Mouse (Mus musculus) spleen, adult 2 months (tissue): Measurements from ENCODE around the gene Cltc. TPM values are rescaled to one million over a fixed set of nuclear protein-coding genes. Genes with fewer than 3 reads are reported as not detected.

ENCODE experiments used
- DNase-seq, 2 experiments: peaks; one replicate each; pipeline versions ENCODE4 v3.0.0 to v3.0.0-alpha.2; 2012 to 2021; ENCODE audit warnings: low spot score in 2 of 2, low read depth in 1 of 2
- H3K27ac ChIP-seq: fragments of 200-500 bp; 2 replicates; pipeline ENCODE4 v1.5.1; 2012; ENCODE audit warnings: low read length, inconsistent platforms; ENCODE audit not compliant: insufficient read depth
- H3K27me3 ChIP-seq: fragments of 200-500 bp; 2 replicates; pipeline ENCODE4 v1.6.1; 2012; ENCODE audit warnings: mild to moderate bottlenecking, moderate library complexity, low read length, inconsistent platforms; ENCODE audit not compliant: control insufficient read depth, insufficient read depth
- H3K36me3 ChIP-seq: fragments of 200-500 bp; 2 replicates; pipeline ENCODE4 v1.6.1; 2012; ENCODE audit warnings: mild to moderate bottlenecking, low read length, inconsistent platforms; ENCODE audit not compliant: control insufficient read depth, insufficient read depth
- H3K4me1 ChIP-seq: fragments of 200-500 bp; 2 replicates; pipeline ENCODE4 v1.6.1; 2011; ENCODE audit warnings: inconsistent platforms; ENCODE audit not compliant: control insufficient read depth, insufficient read depth, insufficient read length
- H3K4me3 ChIP-seq: fragments of 200-500 bp; 2 replicates; pipeline ENCODE4 v1.5.1; 2011; ENCODE audit warnings: mild to moderate bottlenecking, inconsistent platforms; ENCODE audit not compliant: insufficient read depth, insufficient read length; ENCODE audit errors: extremely low read depth
- CTCF ChIP-seq: fragments of 200-500 bp; IDR thresholded peaks from 2 replicates; pipeline ENCODE4 v1.5.1; 2011; ENCODE audit warnings: mild to moderate bottlenecking, inconsistent platforms; ENCODE audit not compliant: insufficient read depth, insufficient read length, insufficient replicate concordance; ENCODE audit errors: extremely low read depth
- POLR2A ChIP-seq: fragments of 200-500 bp; IDR thresholded peaks from 2 replicates; pipeline ENCODE4 v1.6.1; 2011; ENCODE audit warnings: low read depth, low read length, inconsistent platforms
- WGBS: fragments of 180-500 bp; shearing (Covaris S2); methylation state at CpG from one replicate; pipeline ENCODE4 v1.1.7; 2018; 5-methylcytosine and 5-hydroxymethylcytosine counted together
- polyA plus RNA-seq: library from polyadenylated mRNA; depleted of rRNA; stranded (reverse); fragments of >200 nt; gene quantifications from 2 replicates; pipeline ENCODE4 v1.2.3, GENCODE M21; 2012

The Cltc gene
- polyA plus RNA-seq, 1 experiment: 50.4 TPM

DNA sequence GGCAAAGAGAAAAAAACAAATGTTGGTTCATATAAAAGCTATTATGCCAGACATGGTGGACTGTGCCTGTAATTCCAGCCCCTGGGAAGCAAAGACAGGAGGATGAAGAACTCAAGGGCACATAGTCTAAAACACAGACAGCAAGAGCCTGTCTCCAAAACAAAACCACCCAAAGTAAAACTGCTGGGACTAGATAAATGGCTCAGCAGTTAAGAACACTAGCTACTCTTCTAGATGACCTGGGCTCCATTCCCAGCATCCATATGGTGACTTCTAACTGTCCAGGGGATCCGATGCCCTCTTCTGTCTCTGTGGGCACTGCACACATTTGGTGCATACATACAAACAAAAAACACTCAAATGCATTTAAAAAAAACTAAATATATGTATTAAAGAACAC, 6.4 kb downstream of the Cltc start:
- H3K4me1 ChIP-seq: peaks cover 11% of the 10 kb centered on the region
- 93% methylated on average over 1 of the region's 1 CpGs for WGBS

DNA sequence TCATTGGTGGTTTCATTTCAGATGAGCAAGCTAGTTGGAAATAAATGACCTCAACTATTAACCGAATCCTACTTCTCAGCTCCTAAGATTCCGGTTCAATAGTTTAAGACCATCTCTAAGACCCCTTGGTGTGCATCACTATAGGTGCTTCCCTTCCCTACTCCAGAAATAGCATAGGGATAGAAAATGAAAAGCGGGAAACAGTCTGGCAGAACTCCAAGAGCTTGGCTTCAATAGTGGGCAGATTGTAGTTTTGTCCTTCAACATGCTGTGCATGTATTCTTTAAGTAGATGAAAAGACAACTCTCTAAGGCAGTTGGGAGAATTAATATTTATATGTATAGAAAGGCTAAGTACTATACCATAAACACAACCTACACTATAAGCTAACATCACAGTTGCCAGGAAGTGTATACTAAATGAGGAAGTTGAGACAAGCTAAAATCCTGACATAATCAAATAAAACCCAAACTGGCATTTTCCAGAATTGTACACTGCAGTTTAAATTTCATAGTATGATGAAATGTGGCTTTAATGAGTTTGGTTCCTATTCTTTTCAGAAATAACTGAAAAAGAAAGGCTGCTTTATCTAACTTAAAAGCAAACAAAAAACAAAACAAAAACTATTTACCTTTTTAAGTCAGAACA, 7.5 kb downstream of the Cltc start:
- Histone ChIP-seq H3K4me1 (peaks cover 16% of the 10 kb centered on the region), H3K27me3 (no peaks in the 10 kb centered on the region), H3K36me3 (no peaks in the 10 kb centered on the region), H3K4me3 (no peak overlapping the region), H3K27ac (no peak overlapping the region)
- WGBS: 89% methylated on average over 3 of the region's 3 CpGs
- DNase-seq: no peak
- TF ChIP-seq POLR2A: no peak
- no peak for TF ChIP-seq CTCF

More for the DNA sequence above, 6.4 kb downstream of the Cltc start:
- Histone ChIP-seq H3K27me3 (no peaks in the 10 kb centered on the region), H3K4me3 (no peak overlapping the region), H3K36me3 (no peaks in the 10 kb centered on the region), H3K27ac (no peak overlapping the region)
- no peak for TF ChIP-seq POLR2A
- no peak for TF ChIP-seq CTCF
- no peak for DNase-seq

DNA sequence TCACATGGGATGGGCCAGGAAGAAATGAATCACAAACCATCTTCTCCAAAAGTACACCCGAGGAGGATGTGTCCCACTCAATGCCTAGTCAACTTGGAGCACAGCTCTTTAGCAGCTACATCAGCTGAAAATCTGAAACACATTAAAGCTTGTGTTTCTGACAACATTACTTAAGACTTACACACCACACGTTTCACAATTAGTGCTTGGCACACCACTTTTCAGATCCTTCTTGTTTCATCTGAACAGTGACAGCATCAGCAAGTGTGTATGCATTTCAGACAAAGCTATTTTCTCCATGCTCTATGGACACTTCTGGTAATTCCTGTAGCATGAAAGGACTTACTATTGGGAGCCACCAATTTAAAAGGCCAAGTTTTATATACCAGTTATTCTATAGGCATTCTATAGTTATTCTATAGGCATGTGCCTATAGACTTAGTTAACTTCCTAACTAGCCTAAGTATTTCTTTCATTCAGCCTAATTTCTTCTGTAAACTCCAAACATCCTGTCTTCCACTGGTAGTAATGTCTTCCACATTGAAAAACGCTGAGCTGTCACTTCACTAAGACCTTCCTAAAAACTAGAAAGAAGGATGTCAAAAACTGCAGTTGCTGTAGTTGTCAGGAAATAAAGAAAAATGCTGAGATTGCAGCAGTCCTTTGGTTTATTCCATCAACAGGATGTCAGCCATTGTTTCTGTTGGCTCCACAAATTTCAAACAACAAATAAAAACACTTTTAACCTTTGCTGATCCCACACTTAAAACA, 11.5 kb downstream of the Cltc start:
- Histone ChIP-seq H3K4me1 (peaks cover 19% of the 10 kb centered on the region), H3K4me3 (no peak overlapping the region)
- WGBS: 64% methylated on average over 3 of the region's 3 CpGs

GRCm38 (mm10) chr11:86742605-86743004, 14.8 kb downstream of the Cltc start:
- Histone ChIP-seq H3K4me3 (no peak overlapping the region), H3K27ac (no peak overlapping the region), H3K4me1 (peaks cover 20% of the 10 kb centered on the region), H3K27me3 (no peaks in the 10 kb centered on the region), H3K36me3 (0 out of 2 replicates have a peak, but pooled peaks cover 2% of the 10 kb centered on the region)
- 44% methylated on average over 2 of the region's 2 CpGs for WGBS
- TF ChIP-seq POLR2A (no peak), CTCF (no peak)
- DNase-seq: no peak

More for the DNA sequence above, 11.5 kb downstream of the Cltc start:
- Histone ChIP-seq H3K36me3 (0 out of 2 replicates have a peak, but pooled peaks cover 2% of the 10 kb centered on the region), H3K27ac (no peak overlapping the region), H3K27me3 (no peaks in the 10 kb centered on the region)
- TF ChIP-seq POLR2A (no peak), CTCF (no peak)
- DNase-seq: no peak

- no peak overlapping the region for H3K27ac ChIP-seq
- WGBS: 51% methylated on average over 5 of the region's 5 CpGs
These were observed 15.9 kb downstream of the Cltc start for GRCm38 (mm10) chr11:86741505-86741904.

DNA sequence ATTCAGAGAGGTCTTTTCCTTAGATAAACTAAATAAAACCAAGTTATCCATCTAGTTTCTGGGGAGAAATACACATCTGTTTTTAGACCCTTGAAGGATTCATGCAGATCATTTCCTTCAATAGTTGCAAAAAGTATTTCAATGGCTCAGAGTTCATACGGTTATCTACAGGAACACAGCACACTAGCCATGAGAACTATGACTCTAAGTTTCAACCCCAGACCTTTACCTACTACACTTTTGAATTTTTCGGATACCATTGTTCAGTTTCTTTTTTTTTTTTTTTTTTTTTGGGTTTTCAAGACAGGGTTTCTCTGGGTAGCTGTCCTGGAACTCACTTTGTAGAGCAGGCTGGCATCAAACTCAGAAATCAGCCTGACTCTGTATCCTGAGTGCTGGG, 17.9 kb downstream of the Cltc start:
- no peak overlapping the region for H3K4me3 ChIP-seq
- TF ChIP-seq POLR2A (no peak), CTCF (no peak)
- no peak overlapping the region for H3K27ac ChIP-seq
- 68% methylated on average over 2 of the region's 2 CpGs for WGBS
- peaks cover 6% of the 10 kb centered on the region for H3K36me3 ChIP-seq
- DNase-seq: no peak
- no peaks in the 10 kb centered on the region for H3K27me3 ChIP-seq
- H3K4me1 ChIP-seq: peaks cover 13% of the 10 kb centered on the region

More at GRCm38 (mm10) chr11:86741505-86741904, 15.9 kb downstream of the Cltc start:
- H3K36me3 ChIP-seq: peaks cover 2% of the 10 kb centered on the region; the same call in 1 of the 2 replicates
- peaks cover 20% of the 10 kb centered on the region for H3K4me1 ChIP-seq
- no peak for TF ChIP-seq CTCF
- TF ChIP-seq POLR2A: no peak
- H3K27me3 ChIP-seq: no peaks in the 10 kb centered on the region
- H3K4me3 ChIP-seq: no peak overlapping the region
- DNase-seq: no peak
